Mouse (Mus musculus): ENCODE measurements at regions not wholly inside any gene's neighbourhood (a gene's known extent, or its start where the extent isn't known, plus 50 kb on each side); places are given as distances from the start of the nearest gene placed in this dataset.

DNA sequence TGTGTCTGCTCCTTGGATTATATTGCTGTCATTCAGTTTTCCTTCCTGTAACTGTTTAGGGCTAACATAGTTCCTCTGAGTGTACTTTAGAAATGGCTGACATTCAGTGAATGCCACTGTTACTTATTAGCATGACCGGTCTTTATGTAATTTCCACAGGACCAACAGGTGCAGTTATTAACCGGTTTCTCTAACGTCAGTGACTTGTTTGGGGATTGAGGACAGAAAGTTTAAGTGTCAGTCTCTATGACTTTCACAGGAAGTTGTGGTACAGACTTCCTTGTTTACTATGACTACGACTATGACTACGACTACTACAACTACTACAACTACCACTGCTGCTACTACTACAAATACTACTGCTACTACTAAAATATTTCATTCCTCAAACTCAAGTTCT lies 170.4 kb upstream of the Ptger4 start:
- H3K27ac ChIP-seq (ENCODE audit: low read depth, low read length), result no peak overlapping the region
- H3K9ac ChIP-seq (ENCODE audit: low read depth, low read length), result no peak overlapping the region
- no peaks in the 10 kb centered on the region for H3K27me3 ChIP-seq (replicated peaks; ENCODE audit: control insufficient read depth, insufficient read depth, low read length)
- no peak overlapping the region for H3K4me3 ChIP-seq (ENCODE audit: low read length)
- no peak overlapping the region for H3K4me2 ChIP-seq (ENCODE audit: low read length)
- ATAC-seq, result no peak
- no peaks in the 10 kb centered on the region for H3K4me1 ChIP-seq (ENCODE audit: control insufficient read depth, insufficient read depth, low read depth, low read length)
- H3K36me3 ChIP-seq (ENCODE audit: control insufficient read depth, insufficient read depth, low read length), result no peaks in the 10 kb centered on the region
- WGBS, result 93% methylated on average over 5 of the region's 5 CpGs
- no peaks in the 10 kb centered on the region for H3K9me3 ChIP-seq (ENCODE audit: control insufficient read depth, low read length)

- Histone ChIP-seq H3K9me3 (ENCODE audit: control insufficient read depth, low read length) (no peaks in the 10 kb centered on the region), H3K27me3 (replicated peaks; ENCODE audit: control insufficient read depth, insufficient read depth, low read length) (no peaks in the 10 kb centered on the region), H3K36me3 (ENCODE audit: control insufficient read depth, insufficient read depth, low read length) (no peaks in the 10 kb centered on the region), H3K4me2 (ENCODE audit: low read length) (no peak overlapping the region), H3K9ac (ENCODE audit: low read depth, low read length) (no peak overlapping the region), H3K27ac (ENCODE audit: low read depth, low read length) (no peak overlapping the region), H3K4me3 (ENCODE audit: low read length) (no peak overlapping the region), H3K4me1 (ENCODE audit: control insufficient read depth, insufficient read depth, low read depth, low read length) (no peaks in the 10 kb centered on the region)
- 91% methylated on average over 3 of the region's 3 CpGs for WGBS
- ATAC-seq, result no peak
Measured at GRCm38 (mm10) chr15:5416031-5416430, 172.0 kb upstream of the Ptger4 start.

- Histone ChIP-seq H3K4me3 (ENCODE audit: low read length) (no peak overlapping the region), H3K9me3 (ENCODE audit: control insufficient read depth, low read length) (no peaks in the 10 kb centered on the region), H3K4me2 (ENCODE audit: low read length) (no peak overlapping the region), H3K27me3 (replicated peaks; ENCODE audit: control insufficient read depth, insufficient read depth, low read length) (no peaks in the 10 kb centered on the region), H3K36me3 (ENCODE audit: control insufficient read depth, insufficient read depth, low read length) (no peaks in the 10 kb centered on the region), H3K9ac (ENCODE audit: low read depth, low read length) (no peak overlapping the region), H3K27ac (ENCODE audit: low read depth, low read length) (no peak overlapping the region), H3K4me1 (ENCODE audit: control insufficient read depth, insufficient read depth, low read depth, low read length) (no peaks in the 10 kb centered on the region)
- ATAC-seq, result no peak
- 89% methylated on average over 3 of the region's 3 CpGs for WGBS
Measured at GRCm38 (mm10) chr15:5426641-5427040, 182.7 kb upstream of the Ptger4 start.

- Histone ChIP-seq H3K9me3 (ENCODE audit: control insufficient read depth, low read length) (no peaks in the 10 kb centered on the region), H3K36me3 (ENCODE audit: control insufficient read depth, insufficient read depth, low read length) (no peaks in the 10 kb centered on the region), H3K27me3 (replicated peaks; ENCODE audit: control insufficient read depth, insufficient read depth, low read length) (no peaks in the 10 kb centered on the region), H3K27ac (ENCODE audit: low read depth, low read length) (no peak overlapping the region), H3K4me2 (ENCODE audit: low read length) (no peak overlapping the region), H3K4me1 (ENCODE audit: control insufficient read depth, insufficient read depth, low read depth, low read length) (no peaks in the 10 kb centered on the region), H3K4me3 (ENCODE audit: low read length) (no peak overlapping the region), H3K9ac (ENCODE audit: low read depth, low read length) (no peak overlapping the region)
- WGBS, result 95% methylated on average over 7 of the region's 7 CpGs
- no peak for ATAC-seq
Measured at GRCm38 (mm10) chr15:5427319-5428048, 183.5 kb upstream of the Ptger4 start.

GRCm38 (mm10) chr15:5432018-5432417 lies 188.0 kb upstream of the Ptger4 start:
- Histone ChIP-seq H3K9me3 (ENCODE audit: control insufficient read depth, low read length) (no peaks in the 10 kb centered on the region), H3K27me3 (replicated peaks; ENCODE audit: control insufficient read depth, insufficient read depth, low read length) (no peaks in the 10 kb centered on the region), H3K4me2 (ENCODE audit: low read length) (no peak overlapping the region), H3K4me3 (ENCODE audit: low read length) (no peak overlapping the region), H3K36me3 (ENCODE audit: control insufficient read depth, insufficient read depth, low read length) (no peaks in the 10 kb centered on the region), H3K4me1 (ENCODE audit: control insufficient read depth, insufficient read depth, low read depth, low read length) (no peaks in the 10 kb centered on the region), H3K27ac (ENCODE audit: low read depth, low read length) (no peak overlapping the region), H3K9ac (ENCODE audit: low read depth, low read length) (no peak overlapping the region)
- 85% methylated on average over 2 of the region's 2 CpGs for WGBS
- ATAC-seq, result no peak

DNA sequence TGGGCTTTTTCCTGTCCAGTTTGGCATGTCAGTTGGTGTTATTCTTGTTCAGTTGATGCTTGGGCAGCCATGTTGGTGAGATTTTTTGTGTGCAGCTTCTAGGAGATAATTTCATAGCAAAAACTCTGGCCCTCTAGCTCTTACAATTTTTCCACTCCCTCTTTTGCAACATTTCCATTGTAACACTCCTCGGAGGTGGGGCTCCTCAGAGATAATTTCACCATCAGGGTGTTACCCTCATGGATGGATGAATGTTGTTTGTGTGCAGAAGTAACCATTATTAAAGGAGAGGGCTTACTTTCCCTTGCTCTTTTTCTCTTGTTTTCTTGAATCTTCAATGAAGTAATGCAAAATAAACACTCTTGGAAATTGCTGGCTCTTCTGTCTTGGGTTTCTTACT lies 193.0 kb upstream of the Ptger4 start:
- Histone ChIP-seq H3K9ac (ENCODE audit: low read depth, low read length) (no peak overlapping the region), H3K27me3 (replicated peaks; ENCODE audit: control insufficient read depth, insufficient read depth, low read length) (no peaks in the 10 kb centered on the region), H3K27ac (ENCODE audit: low read depth, low read length) (no peak overlapping the region), H3K36me3 (ENCODE audit: control insufficient read depth, insufficient read depth, low read length) (no peaks in the 10 kb centered on the region), H3K4me1 (ENCODE audit: control insufficient read depth, insufficient read depth, low read depth, low read length) (no peaks in the 10 kb centered on the region), H3K4me3 (ENCODE audit: low read length) (no peak overlapping the region), H3K4me2 (ENCODE audit: low read length) (no peak overlapping the region), H3K9me3 (ENCODE audit: control insufficient read depth, low read length) (no peaks in the 10 kb centered on the region)
- no peak for ATAC-seq
- 79% methylated on average over 1 of the region's 1 CpGs for WGBS

GRCm38 (mm10) chr15:5446040-5446755 lies 202.2 kb upstream of the Ptger4 start:
- H3K27me3 ChIP-seq (replicated peaks; ENCODE audit: control insufficient read depth, insufficient read depth, low read length), result no peaks in the 10 kb centered on the region
- no peaks in the 10 kb centered on the region for H3K4me1 ChIP-seq (ENCODE audit: control insufficient read depth, insufficient read depth, low read depth, low read length)
- no peak for ATAC-seq
- no peak overlapping the region for H3K4me3 ChIP-seq (ENCODE audit: low read length)
- no peaks in the 10 kb centered on the region for H3K36me3 ChIP-seq (ENCODE audit: control insufficient read depth, insufficient read depth, low read length)
- H3K4me2 ChIP-seq (ENCODE audit: low read length), result no peak overlapping the region
- H3K9me3 ChIP-seq (ENCODE audit: control insufficient read depth, low read length), result no peaks in the 10 kb centered on the region
- H3K27ac ChIP-seq (ENCODE audit: low read depth, low read length), result no peak overlapping the region
- no peak overlapping the region for H3K9ac ChIP-seq (ENCODE audit: low read depth, low read length)
- 82% methylated on average over 9 of the region's 9 CpGs for WGBS

- no peak overlapping the region for H3K27ac ChIP-seq (ENCODE audit: low read depth, low read length)
- ATAC-seq, result no peak
- no peaks in the 10 kb centered on the region for H3K27me3 ChIP-seq (replicated peaks; ENCODE audit: control insufficient read depth, insufficient read depth, low read length)
- no peak overlapping the region for H3K4me2 ChIP-seq (ENCODE audit: low read length)
- WGBS, result 69% methylated on average over 4 of the region's 4 CpGs
- H3K4me1 ChIP-seq (ENCODE audit: control insufficient read depth, insufficient read depth, low read depth, low read length), result no peaks in the 10 kb centered on the region
- H3K36me3 ChIP-seq (ENCODE audit: control insufficient read depth, insufficient read depth, low read length), result no peaks in the 10 kb centered on the region
- no peak overlapping the region for H3K9ac ChIP-seq (ENCODE audit: low read depth, low read length)
- no peaks in the 10 kb centered on the region for H3K9me3 ChIP-seq (ENCODE audit: control insufficient read depth, low read length)
- no peak overlapping the region for H3K4me3 ChIP-seq (ENCODE audit: low read length)
Measured at GRCm38 (mm10) chr15:5446756-5447314, 202.8 kb upstream of the Ptger4 start.

GRCm38 (mm10) chr15:5447707-5448496 lies 203.9 kb upstream of the Ptger4 start:
- Histone ChIP-seq H3K36me3 (ENCODE audit: control insufficient read depth, insufficient read depth, low read length) (no peaks in the 10 kb centered on the region), H3K9ac (ENCODE audit: low read depth, low read length) (no peak overlapping the region), H3K4me1 (ENCODE audit: control insufficient read depth, insufficient read depth, low read depth, low read length) (no peaks in the 10 kb centered on the region), H3K4me3 (ENCODE audit: low read length) (no peak overlapping the region), H3K9me3 (ENCODE audit: control insufficient read depth, low read length) (no peaks in the 10 kb centered on the region), H3K27me3 (replicated peaks; ENCODE audit: control insufficient read depth, insufficient read depth, low read length) (no peaks in the 10 kb centered on the region), H3K27ac (ENCODE audit: low read depth, low read length) (no peak overlapping the region), H3K4me2 (ENCODE audit: low read length) (no peak overlapping the region)
- WGBS, result 87% methylated on average over 2 of the region's 2 CpGs
- no peak for ATAC-seq

All from hindbrain, embryonic 16.5 days (tissue).